Mouse (Mus musculus) brain, adult 2 months (tissue): ENCODE data around the gene Gm20869.
"Not testable (repeated sequence)": the region's sequence is repeated elsewhere in the genome, so short reads cannot be mapped to it uniquely, and the experiment has no call there.

Experiments
- DNase-seq: peaks from one replicate; pipeline ENCODE4 v3.0.0; 2011; ENCODE audit warnings: low read depth, low spot score

The Gm20869 gene

GRCm38 (mm10) chrY:71469149-71469548 lies at the start of gene Gm20869:
Gm20869 (plus strand) TSS chrY:71469449.
- not testable (repeated sequence) for DNase-seq
